Mouse (Mus musculus) G1E (cell line): ENCODE data around the gene Cic. TPM values are rescaled to one million over a fixed set of nuclear protein-coding genes. Genes with fewer than 3 reads are reported as not detected.

Source experiments
- ATAC-seq: 2 replicates; pipeline ENCODE4 v1.8.0; 2016; ENCODE audit warnings: mild to moderate bottlenecking; ENCODE audit not compliant: insufficient number of reproducible peaks, poor library complexity, low FRiP score, severe bottlenecking; ENCODE audit errors: extremely low read depth
- DNase-seq: peaks from one replicate; pipeline ENCODE4 v3.0.0; 2012; ENCODE audit warnings: low spot score
- H3K27me3 ChIP-seq: 2 replicates; pipeline ENCODE4 v1.6.1; 2012; ENCODE audit warnings: mild to moderate bottlenecking, low read length, inconsistent platforms; ENCODE audit not compliant: insufficient read depth
- H3K36me3 ChIP-seq: replicated peaks from 2 replicates; pipeline ENCODE3; 2012; ENCODE audit warnings: mild to moderate bottlenecking, inconsistent platforms
- H3K4me1 ChIP-seq: 2 replicates; pipeline ENCODE4 v1.6.1; 2012; ENCODE audit warnings: low read depth, low read length, inconsistent platforms, mixed read lengths; ENCODE audit not compliant: insufficient read depth
- H3K4me3 ChIP-seq: 2 replicates; pipeline ENCODE4 v1.5.1; 2012; ENCODE audit warnings: low read depth, mild to moderate bottlenecking, inconsistent platforms, low read length, moderate library complexity, mixed read lengths
- H3K9me3 ChIP-seq: replicated peaks from 2 replicates; pipeline ENCODE4 v1.6.1; 2012; ENCODE audit warnings: inconsistent platforms
- CTCF ChIP-seq: IDR thresholded peaks from 2 replicates; pipeline ENCODE4 v1.5.1; 2012; ENCODE audit warnings: low read depth, low read length, inconsistent platforms, mixed read lengths
- GATA1 ChIP-seq: IDR thresholded peaks from 2 replicates; pipeline ENCODE4 v1.6.1; 2012; ENCODE audit warnings: borderline replicate concordance, low read length, inconsistent platforms, mixed read lengths
- GATA2 ChIP-seq: IDR thresholded peaks from 2 replicates; pipeline ENCODE4 v1.6.1; 2012; ENCODE audit warnings: low read depth, low read length, inconsistent platforms, borderline replicate concordance
- POLR2AphosphoS5 ChIP-seq: IDR thresholded peaks from 2 replicates; pipeline ENCODE4 v1.6.1; 2012; ENCODE audit warnings: low read depth, low read length, inconsistent platforms; ENCODE audit not compliant: insufficient replicate concordance
- TAL1 ChIP-seq: conservative IDR thresholded peaks from 2 replicates; pipeline ENCODE4 v1.6.1; 2012; ENCODE audit warnings: low read depth, low read length, inconsistent platforms, mixed read lengths
- polyA plus RNA-seq: library from polyadenylated mRNA; stranded (reverse); fragments of >175 nt; gene quantifications from 2 replicates; pipeline ENCODE4 v1.2.3, GENCODE M21; 2012
- total RNA-seq, 2 experiments: library from RNA; stranded (forward) in 1 of 2; stranded (reverse) in 1 of 2; fragments of 200-1000 nt in 1 of 2; fragments of >200 nt in 1 of 2; fragmentation: Nextera tagmentation in 1 of 2; gene quantifications; 2 replicates each; pipeline ENCODE4 v1.2.3; 2014 to 2017

The Cic gene
- total and polyA plus RNA-seq, 3 experiments, result 32.2 to 382 (median 160) TPM

DNA sequence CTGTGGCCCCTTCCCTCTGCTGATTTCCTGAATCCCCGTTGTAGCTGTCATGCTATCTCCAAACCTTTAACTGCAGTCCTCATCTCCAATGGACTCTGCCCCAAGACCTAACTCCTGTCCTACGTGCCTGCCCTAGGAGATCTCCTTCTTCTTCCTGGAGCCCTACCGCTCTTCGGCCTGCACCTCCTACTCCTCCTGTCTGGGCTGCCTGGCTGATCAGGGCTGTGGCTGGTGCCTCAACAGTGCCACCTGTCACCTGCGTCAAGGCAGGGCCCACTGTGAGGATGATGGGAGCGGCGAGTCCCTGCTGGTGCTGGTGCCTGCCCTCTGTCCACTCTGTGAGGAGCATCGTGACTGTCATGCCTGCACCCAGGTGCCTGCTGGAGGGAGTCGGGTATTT is 71.8 kb downstream of the Cic start:
- no peak for ATAC-seq
- Histone ChIP-seq H3K27me3 (no peaks in the 10 kb centered on the region), H3K4me3 (no peak overlapping the region), H3K9me3 (no peaks in the 10 kb centered on the region), H3K4me1 (no peaks in the 10 kb centered on the region), H3K36me3 (peaks cover 91% of the 10 kb centered on the region)
- no peak for DNase-seq
- TF ChIP-seq TAL1 (no peak), GATA2 (no peak), GATA1 (no peak), CTCF (no peak), POLR2AphosphoS5 (no peak)

DNA sequence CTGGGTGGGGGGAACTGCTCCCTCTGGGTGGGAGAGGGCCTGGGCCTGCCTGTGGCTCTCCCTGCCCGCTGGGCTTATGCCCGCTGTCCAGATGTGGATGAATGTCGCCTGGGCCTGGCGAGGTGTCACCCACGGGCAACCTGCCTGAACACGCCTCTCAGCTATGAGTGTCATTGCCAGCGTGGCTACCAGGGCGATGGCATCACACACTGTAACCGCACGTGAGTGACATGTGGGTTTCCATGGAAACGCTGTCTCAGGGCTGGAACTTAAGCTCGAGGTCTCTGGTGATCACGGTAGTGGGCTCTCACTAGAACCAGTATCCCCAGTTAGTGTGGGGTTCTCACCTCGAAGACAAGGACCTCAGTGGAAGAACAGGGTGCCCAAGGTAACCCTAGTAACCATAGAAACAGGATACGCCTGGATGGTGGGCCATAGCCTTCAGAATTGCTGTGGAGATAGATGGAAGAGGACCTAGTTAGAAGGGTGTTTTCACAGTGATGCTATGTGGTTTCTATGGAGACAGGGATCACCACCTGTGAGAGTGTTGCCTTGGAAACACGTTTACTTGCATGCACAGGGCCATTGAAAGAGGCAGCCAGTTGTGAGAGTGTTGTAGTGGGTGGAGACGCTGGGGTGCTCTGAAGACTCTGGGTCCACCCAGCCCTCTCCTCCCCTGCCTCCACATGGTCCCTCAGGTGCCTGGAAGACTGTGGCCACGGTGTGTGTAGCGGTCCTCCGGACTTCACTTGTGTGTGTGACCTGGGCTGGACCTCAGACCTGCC is 73.7 kb downstream of the Cic start:
- no peak for DNase-seq
- no peak for TF ChIP-seq CTCF
- no peak for TF ChIP-seq POLR2AphosphoS5
- no peak for TF ChIP-seq TAL1
- no peak for TF ChIP-seq GATA2
- TF ChIP-seq GATA1, result no peak
- no peak for ATAC-seq
- Histone ChIP-seq H3K4me1 (no peaks in the 10 kb centered on the region), H3K36me3 (peaks cover 91% of the 10 kb centered on the region), H3K9me3 (no peaks in the 10 kb centered on the region), H3K27me3 (no peaks in the 10 kb centered on the region), H3K4me3 (no peak overlapping the region)

Other genes starting within 250 kb of the Cic start
- gene Grik5, start 195.4 kb upstream of the Cic start, total RNA-seq (2014; fragmentation: Nextera tagmentation), result 168 and 198 TPM in 2 replicates
- gene Grik5, start 195.4 kb upstream of the Cic start, total RNA-seq (2017), result 75.9 and 91.3 TPM in 2 replicates
- gene Grik5, start 195.4 kb upstream of the Cic start, polyA plus RNA-seq, result 85.8 and 94.6 TPM in 2 replicates
- gene Zfp574, start 195.1 kb upstream of the Cic start, total RNA-seq (2014; fragmentation: Nextera tagmentation), result 31.5 and 31.7 TPM in 2 replicates
- gene Zfp574, start 195.1 kb upstream of the Cic start, total RNA-seq (2017), result 14.8 and 15.4 TPM in 2 replicates
- gene Zfp574, start 195.1 kb upstream of the Cic start, polyA plus RNA-seq, result 66.3 and 69.0 TPM in 2 replicates
- 0.38 and 1.6 TPM in 2 replicates for gene Pou2f2, start 88.0 kb upstream of the Cic start, total RNA-seq (2014; fragmentation: Nextera tagmentation)
- gene Pou2f2, start 88.0 kb upstream of the Cic start, total RNA-seq (2017), result 0.06 and 0.16 TPM in 2 replicates
- gene Pou2f2, start 88.0 kb upstream of the Cic start, polyA plus RNA-seq, result 0.58 and 0.59 TPM in 2 replicates
- 4.6 and 13.1 TPM in 2 replicates for gene Dedd2, start 47.1 kb upstream of the Cic start, total RNA-seq (2014; fragmentation: Nextera tagmentation)
- gene Dedd2, start 47.1 kb upstream of the Cic start, total RNA-seq (2017), result 9.7 and 13.2 TPM in 2 replicates
- 43.7 and 55.3 TPM in 2 replicates for gene Dedd2, start 47.1 kb upstream of the Cic start, polyA plus RNA-seq
- 20.4 and 20.8 TPM in 2 replicates for gene Zfp526, start 46.3 kb upstream of the Cic start, total RNA-seq (2014; fragmentation: Nextera tagmentation)
- gene Zfp526, start 46.3 kb upstream of the Cic start, total RNA-seq (2017), result 8.8 and 9.9 TPM in 2 replicates
- 27.6 and 28.7 TPM in 2 replicates for gene Zfp526, start 46.3 kb upstream of the Cic start, polyA plus RNA-seq
- gene Gsk3a, start 29.9 kb upstream of the Cic start, total RNA-seq (2014; fragmentation: Nextera tagmentation), result 154 and 167 TPM in 2 replicates
- gene Gsk3a, start 29.9 kb upstream of the Cic start, total RNA-seq (2017), result 38.9 and 41.6 TPM in 2 replicates
- 107 and 113 TPM in 2 replicates for gene Gsk3a, start 29.9 kb upstream of the Cic start, polyA plus RNA-seq
- 31.5 and 43.4 TPM in 2 replicates for gene Erf, start 16.9 kb upstream of the Cic start, total RNA-seq (2014; fragmentation: Nextera tagmentation)
- gene Erf, start 16.9 kb upstream of the Cic start, total RNA-seq (2017), result 6.9 TPM in 2 replicates
- 97.7 and 117 TPM in 2 replicates for gene Erf, start 16.9 kb upstream of the Cic start, polyA plus RNA-seq
- gene Pafah1b3, start 30.3 kb downstream of the Cic start, total RNA-seq (2014; fragmentation: Nextera tagmentation), result 39.0 and 41.3 TPM in 2 replicates
- 76.9 and 94.6 TPM in 2 replicates for gene Pafah1b3, start 30.3 kb downstream of the Cic start, total RNA-seq (2017)
- 69.0 and 79.2 TPM in 2 replicates for gene Pafah1b3, start 30.3 kb downstream of the Cic start, polyA plus RNA-seq
- not detected in 2 replicates for gene Prr19, start 33.7 kb downstream of the Cic start, total RNA-seq (2014; fragmentation: Nextera tagmentation)
- gene Prr19, start 33.7 kb downstream of the Cic start, total RNA-seq (2017), result not detected in 2 replicates
- 0.07 TPM in 1 of 2 replicates, not detected in the other for gene Prr19, start 33.7 kb downstream of the Cic start, polyA plus RNA-seq
- not detected in 2 replicates for gene Tmem145, start 38.4 kb downstream of the Cic start, total RNA-seq (2014; fragmentation: Nextera tagmentation)
- gene Tmem145, start 38.4 kb downstream of the Cic start, total RNA-seq (2017), result not detected in 2 replicates
- not detected in 2 replicates for gene Tmem145, start 38.4 kb downstream of the Cic start, polyA plus RNA-seq
- 14.3 and 14.4 TPM in 2 replicates for gene Megf8, start 49.5 kb downstream of the Cic start, total RNA-seq (2014; fragmentation: Nextera tagmentation)
- gene Megf8, start 49.5 kb downstream of the Cic start, total RNA-seq (2017), result 6.3 and 7.5 TPM in 2 replicates
- gene Megf8, start 49.5 kb downstream of the Cic start, polyA plus RNA-seq, result 24.4 and 25.3 TPM in 2 replicates
- gene Cnfn, start 102.0 kb downstream of the Cic start, total RNA-seq (2014; fragmentation: Nextera tagmentation), result not detected in 2 replicates
- not detected in 2 replicates for gene Cnfn, start 102.0 kb downstream of the Cic start, total RNA-seq (2017)
- not detected in 2 replicates for gene Cnfn, start 102.0 kb downstream of the Cic start, polyA plus RNA-seq
- 6.1 and 13.0 TPM in 2 replicates for gene Lipe, start 131.0 kb downstream of the Cic start, total RNA-seq (2014; fragmentation: Nextera tagmentation)
- 4.6 and 4.8 TPM in 2 replicates for gene Lipe, start 131.0 kb downstream of the Cic start, total RNA-seq (2017)
- 15.7 and 16.1 TPM in 2 replicates for gene Lipe, start 131.0 kb downstream of the Cic start, polyA plus RNA-seq
- not detected in 2 replicates for gene Cxcl17, start 145.2 kb downstream of the Cic start, total RNA-seq (2014; fragmentation: Nextera tagmentation)
- not detected in 2 replicates for gene Cxcl17, start 145.2 kb downstream of the Cic start, total RNA-seq (2017)
- gene Cxcl17, start 145.2 kb downstream of the Cic start, polyA plus RNA-seq, result not detected in 2 replicates
- gene Ceacam1, start 209.9 kb downstream of the Cic start, total RNA-seq (2014; fragmentation: Nextera tagmentation), result not detected in 2 replicates
- gene Ceacam1, start 209.9 kb downstream of the Cic start, total RNA-seq (2017), result 0.17 and 0.66 TPM in 2 replicates
- gene Ceacam1, start 209.9 kb downstream of the Cic start, polyA plus RNA-seq, result not detected in 2 replicates